Mouse (Mus musculus): Measurements from ENCODE around the gene Tcf7.

The Tcf7 gene

GRCm38 (mm10) chr11:52283596-52284571, 1.1 kb upstream of the Tcf7 start:
- no peak for DNase-seq (ENCODE audit: low read depth, low spot score)

- no peak for DNase-seq (ENCODE audit: low read depth, low spot score)
Measured at GRCm38 (mm10) chr11:52282420-52282773, 417 bp downstream of the Tcf7 start.

GRCm38 (mm10) chr11:52281568-52282328, 1.1 kb downstream of the Tcf7 start:
- DNase-seq (ENCODE audit: low read depth, low spot score): no peak

GRCm38 (mm10) chr11:52280566-52281455, 2.0 kb downstream of the Tcf7 start:
- DNase-seq (ENCODE audit: low read depth, low spot score): no peak

- no peak for DNase-seq (ENCODE audit: low read depth, low spot score)
Measured at GRCm38 (mm10) chr11:52279611-52280145, 3.1 kb downstream of the Tcf7 start.

GRCm38 (mm10) chr11:52278991-52279390, 3.8 kb downstream of the Tcf7 start:
- no peak for DNase-seq (ENCODE audit: low read depth, low spot score)

GRCm38 (mm10) chr11:52278164-52278563, 4.7 kb downstream of the Tcf7 start:
- DNase-seq (ENCODE audit: low read depth, low spot score): no peak

GRCm38 (mm10) chr11:52277433-52278150, 5.2 kb downstream of the Tcf7 start:
- no peak for DNase-seq (ENCODE audit: low read depth, low spot score)

- no peak for DNase-seq (ENCODE audit: low read depth, low spot score)
Measured at GRCm38 (mm10) chr11:52276961-52277391, 5.8 kb downstream of the Tcf7 start.

GRCm38 (mm10) chr11:52275774-52276555, 6.8 kb downstream of the Tcf7 start:
- no peak for DNase-seq (ENCODE audit: low read depth, low spot score)

GRCm38 (mm10) chr11:52275366-52275765, 7.4 kb downstream of the Tcf7 start:
- no peak for DNase-seq (ENCODE audit: low read depth, low spot score)

GRCm38 (mm10) chr11:52274456-52275112, 8.2 kb downstream of the Tcf7 start:
- no peak for DNase-seq (ENCODE audit: low read depth, low spot score)

GRCm38 (mm10) chr11:52273942-52274330, 8.9 kb downstream of the Tcf7 start:
- DNase-seq (ENCODE audit: low read depth, low spot score): no peak

GRCm38 (mm10) chr11:52273183-52273941, 9.5 kb downstream of the Tcf7 start:
- DNase-seq (ENCODE audit: low read depth, low spot score): no peak

GRCm38 (mm10) chr11:52272619-52273018, 10.2 kb downstream of the Tcf7 start:
- no peak for DNase-seq (ENCODE audit: low read depth, low spot score)

GRCm38 (mm10) chr11:52271765-52272495, 10.9 kb downstream of the Tcf7 start:
- no peak for DNase-seq (ENCODE audit: low read depth, low spot score)

- no peak for DNase-seq (ENCODE audit: low read depth, low spot score)
Measured at GRCm38 (mm10) chr11:52269841-52270240, 13.0 kb downstream of the Tcf7 start.

All from retina, adult 2 months (tissue).